Mouse (Mus musculus): ENCODE measurements around the gene Gm10338.
"Not testable (repeated sequence)": the region's sequence is repeated elsewhere in the genome, so short reads cannot be mapped to it uniquely, and the experiment has no call there.

Gm10338 gene

GRCm38 (mm10) chr14:7595492-7595891 is at the start of gene Gm10338:
TSS of gene Gm10338 (minus strand) at chr14:7595592.
- not testable (repeated sequence) for DNase-seq (ENCODE audit: inconsistent ontology term)

GRCm38 (mm10) chr14:7643872-7644271 is 48.5 kb upstream of the Gm10338 start, which contains the start of gene Gm10128:
TSS of gene Gm10128 (minus strand) at chr14:7643972.
- not testable (repeated sequence) for DNase-seq (ENCODE audit: inconsistent ontology term)

DNA sequence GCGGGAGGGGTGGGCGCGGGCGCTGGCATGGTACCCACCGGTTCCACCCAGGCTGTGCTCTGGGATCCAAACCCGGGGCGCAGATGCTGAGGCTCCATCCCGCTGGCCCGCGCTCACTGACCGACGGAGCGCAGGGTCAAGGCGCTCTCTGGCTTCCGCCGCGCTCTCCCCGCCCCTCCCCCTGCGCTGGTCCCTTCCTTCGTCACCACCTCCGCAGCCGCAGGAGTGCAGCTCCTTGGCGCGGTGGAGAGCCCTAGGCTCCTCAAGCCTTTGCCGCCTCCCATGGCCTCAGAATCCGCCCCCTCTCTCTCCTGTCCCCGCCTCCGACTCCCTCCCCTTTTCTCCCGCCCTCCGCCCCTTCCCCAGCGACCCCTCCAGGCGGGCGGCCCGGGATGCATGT is 27.0 kb downstream of the Gm10338 start, which contains the start of gene Gm3558:
Gm3558 (minus strand) TSS at position 185 of the 400 bp plus-strand sequence.
- not testable (repeated sequence) for DNase-seq (ENCODE audit: inconsistent ontology term)

GRCm38 (mm10) chr14:7567890-7568289 is 27.5 kb downstream of the Gm10338 start:
- peak; percentile 0 for DNase-seq (ENCODE audit: inconsistent ontology term)

GRCm38 (mm10) chr14:7567266-7567665 is 28.1 kb downstream of the Gm10338 start:
- DNase-seq (ENCODE audit: inconsistent ontology term) = not testable (repeated sequence)

All from Muller cell, postnatal 12 days (primary cell).